Mouse (Mus musculus) cerebellum, adult 11-12 months (tissue): ENCODE data around the gene Hdac11.

Experiments used
- DNase-seq: peaks from one replicate; pipeline ENCODE4 v3.0.0; 2022

Gene Hdac11

GRCm38 (mm10) chr6:91171396-91171895 lies 15.0 kb downstream of the Hdac11 start:
- DNase-seq, result no peak

- DNase-seq, result no peak
Observed at GRCm38 (mm10) chr6:91172381-91172780, 15.9 kb downstream of the Hdac11 start.

- DNase-seq, result peak; percentile 42
Observed at GRCm38 (mm10) chr6:91173221-91173880, 16.9 kb downstream of the Hdac11 start.

GRCm38 (mm10) chr6:91174211-91174610 lies 17.7 kb downstream of the Hdac11 start:
- no peak for DNase-seq

- DNase-seq, result no peak
Observed at GRCm38 (mm10) chr6:91180767-91181171, 24.3 kb downstream of the Hdac11 start.

GRCm38 (mm10) chr6:91181320-91181719 lies 24.9 kb downstream of the Hdac11 start:
- peak; percentile 30 for DNase-seq

- no peak for DNase-seq
Observed at GRCm38 (mm10) chr6:91182075-91182490, 25.6 kb downstream of the Hdac11 start.

- no peak for DNase-seq
Observed at GRCm38 (mm10) chr6:91183041-91183440, 26.6 kb downstream of the Hdac11 start.

- DNase-seq, result no peak
Observed at GRCm38 (mm10) chr6:91183980-91184379, 27.5 kb downstream of the Hdac11 start.

GRCm38 (mm10) chr6:91184776-91185175 lies 28.3 kb downstream of the Hdac11 start:
- DNase-seq, result no peak

GRCm38 (mm10) chr6:91185502-91185901 lies 29.0 kb downstream of the Hdac11 start:
- DNase-seq, result no peak

GRCm38 (mm10) chr6:91186161-91186931 lies 29.9 kb downstream of the Hdac11 start:
- no peak for DNase-seq

GRCm38 (mm10) chr6:91186934-91187333 lies 30.5 kb downstream of the Hdac11 start:
- DNase-seq, result no peak

GRCm38 (mm10) chr6:91187871-91188270 lies 31.4 kb downstream of the Hdac11 start:
- no peak for DNase-seq

- peak; percentile 59 for DNase-seq
Observed at GRCm38 (mm10) chr6:91189971-91190370, 33.5 kb downstream of the Hdac11 start.

GRCm38 (mm10) chr6:91191465-91191864 lies 35.0 kb downstream of the Hdac11 start:
- no peak for DNase-seq

- no peak for DNase-seq
Observed at GRCm38 (mm10) chr6:91192421-91192820, 36.0 kb downstream of the Hdac11 start.

GRCm38 (mm10) chr6:91192851-91193545 lies 36.5 kb downstream of the Hdac11 start:
- no peak for DNase-seq

- no peak for DNase-seq
Observed at GRCm38 (mm10) chr6:91198456-91198855, 42.0 kb downstream of the Hdac11 start.

- peak; percentile 27 for DNase-seq
Observed at GRCm38 (mm10) chr6:91200429-91201188, 44.1 kb downstream of the Hdac11 start.

GRCm38 (mm10) chr6:91201881-91202341 lies 45.4 kb downstream of the Hdac11 start:
- no peak for DNase-seq

- no peak for DNase-seq
Observed at GRCm38 (mm10) chr6:91202571-91202970, 46.1 kb downstream of the Hdac11 start.

GRCm38 (mm10) chr6:91205346-91205745 lies 48.9 kb downstream of the Hdac11 start:
- DNase-seq, result no peak
